Mouse (Mus musculus): ENCODE measurements around the gene Knop1. TPM values are rescaled to one million over a fixed set of nuclear protein-coding genes. Genes with fewer than 3 reads are reported as not detected.

The Knop1 gene
- total RNA-seq, 2 experiments from 2014 or later: 25.3 to 27.2 TPM

- DNase-seq: no peak
Measured at GRCm38 (mm10) chr7:118797600-118797999, 58.5 kb downstream of the Knop1 start.

DNA sequence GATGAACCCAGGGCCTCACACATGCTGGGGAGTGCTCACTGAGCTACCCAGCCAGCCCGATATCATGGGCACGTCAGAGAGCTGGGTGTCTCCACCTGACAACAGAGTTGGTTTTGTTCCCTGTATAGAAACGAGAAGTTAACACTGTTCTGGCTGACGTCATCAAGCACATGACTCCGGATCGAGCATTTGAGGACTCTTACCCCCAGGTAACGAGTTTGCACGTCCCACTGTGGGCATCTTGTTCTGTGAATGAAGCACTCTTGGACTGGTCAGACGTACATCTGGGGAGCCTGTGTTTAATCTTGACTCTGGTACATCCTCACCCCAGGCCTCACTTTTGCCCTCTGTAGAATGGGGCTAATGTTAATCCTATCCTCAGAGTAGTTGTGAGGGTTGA lies 59.2 kb downstream of the Knop1 start:
- no peak for DNase-seq

DNA sequence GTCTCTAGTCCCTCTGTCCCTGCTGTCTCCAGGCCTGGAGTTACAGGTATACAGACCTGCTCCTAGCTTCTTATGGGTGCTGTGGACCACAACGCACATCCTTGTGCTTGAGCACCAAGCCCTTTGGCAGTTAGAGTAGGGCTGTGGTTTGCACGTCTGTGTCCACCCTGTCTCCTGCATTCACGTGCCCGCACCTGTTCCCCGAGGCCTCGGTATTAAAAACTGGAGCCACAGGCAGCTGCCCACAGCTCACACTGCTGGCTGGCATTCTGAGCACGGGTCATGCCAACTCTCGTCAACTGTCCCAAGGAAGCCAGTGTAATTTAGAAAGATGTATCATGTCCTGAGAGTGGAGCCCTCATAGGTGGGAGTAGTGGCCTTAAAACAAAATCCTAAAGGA lies 60.3 kb downstream of the Knop1 start:
- DNase-seq: no peak

GRCm38 (mm10) chr7:118793899-118794298 lies 62.2 kb downstream of the Knop1 start:
- DNase-seq: no peak

Other genes with a start within 250 kb of the Knop1 start
- 10 to 100 TPM; 31.5 to 32.5 TPM for gene Gde1, start 150.5 kb downstream of the Knop1 start, total RNA-seq (2021)
- gene Ccp110, start 143.7 kb downstream of the Knop1 start, total RNA-seq (2021): 1 to 10 TPM; 4.0 to 5.5 TPM
- gene Vps35l, start 116.0 kb downstream of the Knop1 start, total RNA-seq (2021): 10 to 100 TPM; 30.3 to 35.5 TPM
- under 1 TPM; 0.59 to 0.63 TPM for gene Iqck, start 502 bp downstream of the Knop1 start, total RNA-seq (2021)
- 10 to 100 TPM; 34.9 to 36.6 TPM for gene Gprc5b, start 139.0 kb upstream of the Knop1 start, total RNA-seq (2021)